Mouse (Mus musculus): Measurements from ENCODE around the gene Rftn1. TPM values are rescaled to one million over a fixed set of nuclear protein-coding genes. Genes with fewer than 3 reads are reported as not detected.

Gene Rftn1
- total RNA-seq, 2 experiments from 2014 or later, result 14.3 to 16.5 TPM

DNA sequence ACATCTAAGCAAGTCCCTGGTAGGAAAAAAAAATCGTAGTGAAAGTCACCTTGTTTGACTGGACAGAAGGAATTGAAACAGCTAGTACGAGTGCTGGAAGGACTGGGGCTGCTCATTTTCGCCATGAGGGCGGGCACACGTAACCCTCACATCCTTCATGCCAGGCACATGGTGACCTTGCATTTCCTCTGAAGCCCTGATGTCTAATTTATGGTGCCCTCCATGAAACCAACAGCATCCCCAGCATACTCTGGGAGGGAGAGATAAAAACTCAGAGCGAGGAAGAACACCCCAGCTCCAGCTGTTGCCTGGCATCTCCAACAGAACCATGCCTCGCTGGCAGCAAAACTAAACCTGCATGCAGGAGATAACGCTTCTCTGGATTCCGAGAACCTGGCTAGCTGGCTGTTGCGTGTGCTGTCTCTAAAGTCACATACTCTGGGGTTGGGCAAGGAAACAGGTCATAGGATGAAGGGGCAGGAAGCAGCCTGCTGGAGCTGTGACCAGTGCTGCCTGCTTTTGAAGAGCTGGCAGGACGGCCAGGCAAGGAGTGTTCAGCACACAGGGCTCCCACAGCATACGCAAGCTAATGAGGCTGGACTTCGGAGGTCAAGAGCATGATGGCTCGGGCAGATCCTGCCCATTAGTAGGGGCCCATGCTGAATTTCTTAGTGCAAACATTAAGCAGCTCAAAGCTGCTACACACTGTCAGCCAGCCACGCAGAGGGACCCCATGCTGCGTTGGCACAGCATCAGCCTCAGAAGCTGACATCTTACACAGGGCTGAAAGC, 170.1 kb downstream of the Rftn1 start:
- H3K27ac ChIP-seq, result peak overlapping the region; percentile 89
- no peak for TF ChIP-seq CTCF (conservative IDR thresholded peaks at IDR 0.05)
- no peak for DNase-seq (ENCODE audit: low spot score in 2 of 2)
- no peak overlapping the region for H3K4me3 ChIP-seq

DNA sequence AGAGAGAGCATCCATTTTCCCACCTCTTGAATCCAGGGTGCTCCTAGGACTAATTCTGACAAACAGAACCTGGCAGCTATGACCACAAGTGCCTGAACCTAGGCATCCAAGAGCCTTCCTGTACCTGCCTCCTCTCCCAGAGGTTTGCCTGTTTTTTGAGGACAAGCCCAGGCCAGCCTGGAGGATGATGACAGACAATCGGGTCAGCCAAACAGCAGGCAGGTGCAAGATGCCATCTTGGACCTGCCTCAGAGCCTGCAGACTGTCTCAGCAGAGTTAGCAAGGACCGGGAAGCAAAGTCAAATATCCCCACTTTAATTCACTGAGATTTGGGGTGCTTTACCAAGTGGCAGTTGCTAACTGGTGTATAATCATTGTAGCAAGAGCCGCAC, 170.7 kb downstream of the Rftn1 start:
- no peak for DNase-seq (ENCODE audit: low spot score in 2 of 2)
- Histone ChIP-seq H3K27ac (peak overlapping the region; percentile 89), H3K4me3 (no peak overlapping the region)
- no peak for TF ChIP-seq CTCF (conservative IDR thresholded peaks at IDR 0.05)

DNA sequence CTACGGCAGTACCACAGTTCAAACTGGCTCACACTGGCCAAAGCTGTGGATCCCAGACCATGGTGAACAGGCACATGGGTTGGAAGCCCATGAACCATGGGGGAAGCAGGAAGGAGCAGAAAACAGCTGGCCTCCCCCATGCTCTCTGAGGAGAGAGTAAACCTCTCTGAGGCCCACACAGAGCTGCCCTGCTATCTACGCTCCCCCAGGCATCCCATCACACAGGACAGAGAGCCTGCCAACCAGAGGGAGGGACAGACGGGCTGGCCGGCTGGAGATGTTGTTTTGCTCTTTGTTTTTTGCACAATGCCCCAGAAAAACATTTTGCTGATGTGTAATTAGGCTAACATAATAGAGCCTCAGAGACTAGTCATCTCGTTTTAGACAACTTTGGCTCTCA, 171.4 kb downstream of the Rftn1 start:
- no peak for TF ChIP-seq CTCF (conservative IDR thresholded peaks at IDR 0.05)
- DNase-seq (ENCODE audit: low spot score in 2 of 2), result peak; percentile 50 to 53
- Histone ChIP-seq H3K27ac (peak overlapping the region; percentile 89), H3K4me3 (no peak overlapping the region)

DNA sequence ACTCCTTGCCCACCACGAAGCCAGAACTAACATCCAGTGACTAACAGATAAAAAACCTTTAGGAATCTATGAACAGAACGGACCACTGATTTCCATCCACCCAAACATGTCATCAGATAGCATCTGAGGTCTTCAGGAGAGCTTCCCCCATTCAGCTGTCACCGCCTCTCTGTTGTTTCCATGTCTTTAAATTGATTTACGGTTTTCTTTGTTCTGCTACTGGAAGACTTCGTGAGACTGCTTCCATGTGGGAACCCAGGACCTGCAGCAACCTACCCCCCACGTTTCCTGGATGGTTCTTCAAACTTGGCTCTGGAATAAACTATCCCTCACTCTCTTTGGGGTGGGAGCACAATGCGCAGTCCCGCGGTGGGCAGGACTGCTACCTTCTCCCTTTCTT, 175.8 kb downstream of the Rftn1 start:
- TF ChIP-seq CTCF (conservative IDR thresholded peaks at IDR 0.05), result no peak
- no peak for DNase-seq (ENCODE audit: low spot score in 2 of 2)
- Histone ChIP-seq H3K27ac (no peak overlapping the region), H3K4me3 (no peak overlapping the region)

DNA sequence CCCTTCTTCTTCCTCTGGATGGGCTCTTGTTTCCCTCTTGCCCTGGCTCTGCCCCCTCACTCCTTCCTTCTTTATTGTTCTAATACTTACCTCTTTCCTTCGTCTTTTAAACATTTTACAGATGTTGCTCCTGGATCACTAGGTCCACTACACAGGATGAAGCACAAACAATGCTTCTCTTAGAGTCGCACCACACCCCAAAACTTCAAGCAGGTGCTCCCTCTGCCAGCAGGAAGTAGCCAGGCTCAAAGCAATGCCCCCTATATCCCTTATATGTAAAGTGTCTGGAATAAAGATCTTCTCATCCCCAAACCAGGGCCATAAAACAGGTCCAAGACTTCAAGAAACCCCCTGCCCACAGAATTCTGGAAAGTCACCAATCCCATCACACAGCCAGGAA, 176.6 kb downstream of the Rftn1 start:
- Histone ChIP-seq H3K4me3 (no peak overlapping the region), H3K27ac (no peak overlapping the region)
- TF ChIP-seq CTCF (conservative IDR thresholded peaks at IDR 0.05), result no peak
- no peak for DNase-seq (ENCODE audit: low spot score in 2 of 2)

DNA sequence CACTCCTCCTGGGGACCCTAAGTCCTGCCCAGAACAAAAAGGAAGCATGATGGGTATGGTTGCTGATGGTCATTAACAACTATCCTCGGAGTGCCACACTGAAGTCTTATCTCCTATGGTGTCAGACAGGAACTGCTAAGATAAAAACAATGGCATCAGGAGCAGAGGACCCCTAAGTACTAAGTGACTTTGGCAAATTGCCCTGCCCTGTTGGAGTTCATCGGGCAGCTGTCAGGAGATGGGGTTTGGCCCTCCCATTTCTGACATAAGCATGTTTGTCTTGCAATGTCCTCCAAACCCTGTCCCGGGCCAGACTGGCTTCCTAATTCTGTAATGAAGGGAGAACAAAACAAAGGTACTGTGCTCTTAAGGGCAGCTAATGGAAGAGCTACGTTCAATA, 180.4 kb downstream of the Rftn1 start:
- no peak overlapping the region for H3K27ac ChIP-seq
- DNase-seq (ENCODE audit: low spot score in 2 of 2), result no peak
- no peak for TF ChIP-seq CTCF (conservative IDR thresholded peaks at IDR 0.05)
- H3K4me3 ChIP-seq, result no peak overlapping the region

DNA sequence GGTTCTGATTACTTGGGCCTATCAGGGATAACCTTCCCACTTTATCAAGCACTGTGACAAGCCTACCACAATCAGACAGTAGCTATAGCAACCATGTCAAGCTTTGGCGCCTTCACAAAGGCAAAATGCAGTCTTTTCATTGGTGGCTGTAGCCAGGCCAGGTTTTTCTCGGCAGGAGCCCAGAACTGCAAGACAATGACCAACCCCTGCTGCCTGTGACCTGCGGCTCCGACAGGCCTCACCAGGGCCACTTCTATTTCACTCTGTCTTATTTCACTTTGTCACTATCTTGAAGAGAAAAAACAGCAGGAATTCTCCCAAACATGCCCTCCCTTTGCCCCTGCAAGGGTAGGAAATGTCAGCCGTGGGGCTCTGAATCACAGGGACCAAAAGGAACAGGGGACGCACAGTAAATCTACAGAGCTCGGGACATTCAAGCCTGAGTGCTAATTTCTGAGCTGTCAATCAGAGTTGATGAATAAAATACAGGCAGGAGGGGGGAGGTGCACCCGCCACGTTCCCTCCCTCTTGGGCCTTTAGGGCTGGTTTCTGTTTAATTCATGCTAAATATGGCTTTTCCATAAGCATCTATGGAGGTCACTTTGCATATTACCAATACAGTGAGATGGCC, 183.6 kb downstream of the Rftn1 start:
- peak overlapping the region; percentile 43 for H3K27ac ChIP-seq
- DNase-seq (ENCODE audit: low spot score in 2 of 2), result peak; percentile 36 to 53
- H3K4me3 ChIP-seq, result peak overlapping the region; percentile 18; the same call in 1 of the 2 replicates
- no peak for TF ChIP-seq CTCF (conservative IDR thresholded peaks at IDR 0.05)

DNA sequence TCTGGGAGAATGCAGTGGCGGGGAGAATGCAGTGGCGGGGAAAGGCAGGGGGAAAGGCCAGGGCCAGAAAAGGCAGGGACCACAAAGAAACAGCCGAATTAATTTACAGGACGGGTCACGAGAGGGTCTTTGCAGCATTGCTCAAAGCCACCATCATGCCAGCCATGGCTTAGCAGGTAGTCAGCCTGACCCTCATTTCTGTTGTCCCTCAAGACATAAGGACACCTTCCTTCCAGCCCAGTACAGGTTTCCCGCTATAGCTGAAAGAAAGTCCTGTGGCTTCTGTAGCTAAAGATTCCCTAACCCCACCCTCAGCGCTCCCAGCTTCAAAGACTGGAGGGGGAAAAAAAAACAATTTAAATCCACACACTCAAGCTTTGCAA, 184.1 kb downstream of the Rftn1 start:
- Histone ChIP-seq H3K4me3 (no peak overlapping the region), H3K27ac (peak overlapping the region; percentile 43; the same call in 1 of the 2 replicates)
- TF ChIP-seq CTCF (conservative IDR thresholded peaks at IDR 0.05), result no peak
- no peak for DNase-seq (ENCODE audit: low spot score in 2 of 2)

DNA sequence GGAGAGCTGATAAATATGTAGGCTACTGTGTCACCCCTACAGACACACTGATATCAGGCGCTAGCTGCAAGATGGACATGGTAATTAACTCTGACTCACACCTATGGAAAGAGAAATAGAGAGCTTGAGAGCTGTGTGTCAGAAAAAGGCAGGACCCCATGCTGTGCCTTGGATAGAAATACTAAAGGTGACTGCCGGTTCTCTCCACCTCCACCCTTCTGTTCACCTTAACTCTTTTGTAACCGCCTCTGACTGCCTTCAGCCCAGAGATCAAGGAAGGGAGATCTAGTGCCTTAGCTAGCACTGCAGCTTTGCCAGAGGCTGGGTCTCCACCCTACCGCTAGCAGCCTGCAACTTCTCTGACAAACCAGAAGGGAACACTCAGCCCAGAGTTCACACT, 187.3 kb downstream of the Rftn1 start:
- Histone ChIP-seq H3K4me3 (no peak overlapping the region), H3K27ac (no peak overlapping the region)
- no peak for DNase-seq (ENCODE audit: low spot score in 2 of 2)
- TF ChIP-seq CTCF (conservative IDR thresholded peaks at IDR 0.05), result no peak

DNA sequence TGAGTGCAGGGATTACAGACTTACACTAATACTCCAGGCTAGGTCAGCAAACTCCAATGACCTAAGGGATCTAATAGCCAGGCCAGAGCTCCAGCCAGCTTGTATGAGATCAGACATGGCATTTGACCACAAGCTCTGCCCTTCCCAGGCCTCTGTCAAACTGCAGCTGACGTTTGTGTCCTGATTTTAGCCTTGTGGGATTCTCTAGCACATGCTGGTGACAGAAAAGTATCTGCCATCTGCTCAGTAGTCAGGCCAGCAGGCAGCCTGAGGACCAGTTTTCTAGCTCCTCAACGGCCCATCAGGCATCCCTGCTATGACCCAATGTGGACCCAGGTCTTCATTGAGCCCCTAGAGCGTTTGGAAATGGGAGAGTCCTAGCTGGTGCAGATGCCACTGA, 188.3 kb downstream of the Rftn1 start:
- Histone ChIP-seq H3K27ac (no peak overlapping the region), H3K4me3 (no peak overlapping the region)
- DNase-seq (ENCODE audit: low spot score in 2 of 2), result no peak
- TF ChIP-seq CTCF (conservative IDR thresholded peaks at IDR 0.05), result no peak

DNA sequence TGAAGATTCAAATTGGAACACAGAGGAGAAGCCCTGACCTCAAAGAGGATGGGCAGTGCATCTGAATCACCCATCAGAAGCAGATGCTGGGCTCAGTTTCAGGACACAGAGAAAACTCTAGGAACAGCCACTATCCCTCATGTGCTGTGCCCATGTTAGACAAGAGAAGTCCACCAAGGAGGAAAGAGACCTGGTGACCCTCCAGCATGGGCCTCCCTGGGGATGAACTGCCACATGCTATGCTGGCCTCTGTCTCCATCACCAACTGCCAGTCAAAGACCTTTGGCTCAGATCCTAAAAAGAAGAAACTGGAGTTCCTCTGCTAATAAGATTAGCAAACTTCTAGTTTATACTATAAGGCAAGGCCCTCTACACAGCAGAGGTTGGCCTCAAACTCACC, 188.7 kb downstream of the Rftn1 start:
- TF ChIP-seq CTCF (conservative IDR thresholded peaks at IDR 0.05), result no peak
- Histone ChIP-seq H3K27ac (no peak overlapping the region), H3K4me3 (no peak overlapping the region)
- DNase-seq (ENCODE audit: low spot score in 2 of 2), result no peak

DNA sequence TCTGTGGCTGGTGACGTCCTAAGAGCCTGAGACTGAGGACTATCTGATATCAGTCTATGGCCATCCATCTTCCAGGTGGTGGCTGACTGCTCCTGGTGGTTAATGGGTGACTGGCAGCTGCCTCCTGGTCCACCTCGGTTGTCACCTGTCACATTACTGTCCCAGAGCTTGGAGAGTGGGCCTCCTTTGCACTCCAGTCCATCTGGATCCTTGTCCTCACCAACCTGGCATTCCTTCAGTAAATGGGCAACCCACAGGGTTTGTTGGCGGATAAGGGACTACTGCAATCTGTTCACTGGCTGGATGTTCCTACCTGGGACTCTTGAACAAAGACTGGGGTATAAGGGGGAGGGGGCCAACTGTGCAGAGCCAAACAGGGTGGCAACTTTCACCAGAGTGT, 189.9 kb downstream of the Rftn1 start:
- H3K27ac ChIP-seq, result no peak overlapping the region
- DNase-seq (ENCODE audit: low spot score in 2 of 2), result no peak
- TF ChIP-seq CTCF (conservative IDR thresholded peaks at IDR 0.05), result no peak
- H3K4me3 ChIP-seq, result no peak overlapping the region

DNA sequence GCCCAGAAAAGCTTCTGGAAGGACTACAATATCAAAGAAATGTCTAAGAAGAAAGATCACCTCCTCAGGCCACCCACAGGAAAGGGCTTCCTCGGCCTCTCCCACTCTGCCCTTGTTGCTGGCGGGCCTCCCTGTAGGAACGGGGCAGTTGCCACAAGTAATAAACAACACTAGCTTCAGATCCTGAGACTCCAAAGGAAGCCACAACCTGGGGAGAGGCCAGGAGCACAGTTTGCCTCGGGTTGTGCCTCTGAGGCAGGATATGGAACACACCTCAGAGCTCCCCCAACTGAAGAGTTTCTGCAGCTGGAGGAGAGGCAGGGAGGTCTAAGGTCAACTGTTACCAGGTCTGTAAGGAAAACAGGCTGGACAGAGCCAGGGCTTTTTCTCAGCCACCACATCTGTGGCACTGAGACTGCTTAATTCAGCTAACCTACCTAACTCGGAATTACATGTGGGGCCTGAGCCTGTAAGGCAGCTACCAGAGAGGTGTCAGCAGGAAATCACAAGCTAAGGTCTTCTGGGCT, 193.8 kb downstream of the Rftn1 start:
- no peak overlapping the region for H3K27ac ChIP-seq
- no peak for TF ChIP-seq CTCF (conservative IDR thresholded peaks at IDR 0.05)
- no peak for DNase-seq (ENCODE audit: low spot score in 2 of 2)
- no peak overlapping the region for H3K4me3 ChIP-seq

DNA sequence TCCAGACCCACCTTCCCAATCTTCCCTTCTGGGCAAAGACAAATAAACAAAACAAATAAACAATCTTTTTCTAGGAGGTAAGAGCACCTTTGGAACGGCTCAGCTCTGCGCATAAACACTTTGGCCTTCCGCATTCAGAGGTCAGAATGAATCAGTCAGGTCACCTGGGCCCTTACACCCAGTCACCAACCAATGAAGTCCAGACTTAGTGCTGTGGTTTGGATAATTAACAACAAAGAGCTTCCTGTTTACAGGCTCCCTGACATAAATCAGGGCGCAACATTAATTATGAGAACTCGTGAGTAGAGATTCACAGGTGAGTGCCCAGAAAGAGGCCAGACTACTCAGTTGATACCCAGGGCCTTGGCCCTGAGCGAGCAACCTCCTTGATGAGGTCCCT, 194.4 kb downstream of the Rftn1 start:
- no peak for TF ChIP-seq CTCF (conservative IDR thresholded peaks at IDR 0.05)
- no peak overlapping the region for H3K27ac ChIP-seq
- H3K4me3 ChIP-seq, result no peak overlapping the region
- DNase-seq (ENCODE audit: low spot score in 2 of 2), result no peak
